In the genomic region with DNA sequence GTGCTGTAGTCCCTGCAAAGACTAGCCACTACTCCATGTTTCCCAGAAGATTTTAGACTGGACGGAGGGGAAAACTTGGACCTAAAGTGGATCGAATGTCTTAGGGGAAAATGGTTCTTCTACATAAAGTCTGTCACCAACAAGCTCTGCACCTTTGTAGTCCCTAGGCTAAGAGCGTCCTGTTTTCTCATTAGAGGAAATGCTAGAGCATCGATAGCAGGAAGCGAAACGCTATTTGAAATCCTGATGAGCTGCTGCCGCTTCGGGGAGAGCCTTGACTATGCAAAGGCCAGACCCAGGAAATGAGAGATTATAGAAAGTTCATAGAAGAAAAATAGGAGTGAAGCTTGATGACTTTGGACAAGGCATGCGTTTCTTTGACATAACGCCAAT, we compare ENCODE assay signal across 6 mouse cellular contexts.
"Had no signal": no experiment of that assay in that cellular context is flagged by ENCODE, and none has a peak within 500 bp of the region (broad histone marks: within the 10 kb centered on the region; RNA-seq: fewer than 3 reads in every experiment).

No protein-coding gene starts in this region.

- H3K4me2 ChIP-seq: liver, embryonic 11.5 days; neural tube, embryonic 13.5 days; stomach, embryonic 15.5 days had no signal

- H3K27ac ChIP-seq: layer of hippocampus, adult 2 months; left cerebral cortex, adult 2 months; limb, embryonic 10.5 days; neural tube, embryonic 13.5 days; stomach, embryonic 15.5 days had no signal

- H3K27me3 ChIP-seq: neural tube, embryonic 13.5 days; stomach, embryonic 15.5 days had no signal

- H3K4me3 ChIP-seq: layer of hippocampus, adult 2 months; left cerebral cortex, adult 2 months; limb, embryonic 10.5 days; neural tube, embryonic 13.5 days; stomach, embryonic 15.5 days had no signal

- H3K9ac ChIP-seq: neural tube, embryonic 13.5 days; stomach, embryonic 15.5 days had no signal

- H3K9me3 ChIP-seq: limb, embryonic 10.5 days; neural tube, embryonic 13.5 days; stomach, embryonic 15.5 days had no signal

- H3K36me3 ChIP-seq: limb, embryonic 10.5 days; neural tube, embryonic 13.5 days; stomach, embryonic 15.5 days had no signal

- H3K4me1 ChIP-seq: stomach, embryonic 15.5 days had no signal
